Mouse (Mus musculus) megakaryocyte, embryonic 14.5 days (primary cell): ENCODE measurements around the gene Ntn1.

Experiments used
- FLI1 ChIP-seq: IDR thresholded peaks from 2 replicates; pipeline ENCODE4 v1.6.1; 2012; ENCODE audit warnings: low read length, inconsistent platforms, mixed read lengths
- GATA1 ChIP-seq: IDR thresholded peaks from 3 replicates; pipeline ENCODE4 v1.6.1; 2012; ENCODE audit warnings: mixed read lengths, low read length, inconsistent platforms, borderline replicate concordance

GRCm38 (mm10) chr11:68195168-68195567 lies 205.5 kb downstream of the Ntn1 start:
- no peak for TF ChIP-seq GATA1
- TF ChIP-seq FLI1: no peak
